Mouse (Mus musculus): ENCODE data around the gene 1110051M20Rik.

DNA sequence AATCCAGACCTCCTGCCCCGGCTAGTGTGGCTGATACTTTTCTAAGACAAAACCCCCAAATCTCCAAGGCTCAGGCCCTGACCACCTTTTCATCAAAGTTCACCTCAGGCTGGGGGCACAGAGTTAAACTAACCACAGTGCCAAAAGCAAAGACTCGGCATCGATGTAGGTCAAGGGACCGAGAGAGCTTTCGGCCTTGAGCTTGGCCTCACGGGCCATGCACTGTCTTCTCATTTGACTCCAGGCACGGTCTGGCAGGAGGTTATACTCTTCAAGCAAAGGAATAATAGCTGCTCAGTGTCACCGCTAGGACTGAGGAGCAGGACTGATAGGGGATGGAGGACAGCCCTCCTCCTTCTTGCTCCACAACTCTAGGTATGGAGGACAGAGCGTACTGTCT is 138.6 kb downstream of the 1110051M20Rik start:
- TF ChIP-seq POLR2A (IDR thresholded peaks at IDR 0.05; ENCODE audit: low read depth, low read length), result no peak
- no peak for TF ChIP-seq ETS1 (conservative IDR thresholded peaks at IDR 0.05; ENCODE audit: low read depth, low read length)
- no peak for TF ChIP-seq CHD2 (IDR thresholded peaks at IDR 0.05; ENCODE audit: low read length)
- no peak for TF ChIP-seq CTCF (conservative IDR thresholded peaks at IDR 0.05 in 1 of 2, IDR thresholded peaks at IDR 0.05 in 1 of 2; ENCODE audit: low read depth in 2 of 2, low read length in 2 of 2)
- TF ChIP-seq UBTF (IDR thresholded peaks at IDR 0.05; ENCODE audit: low read depth, low read length), result no peak
- TF ChIP-seq NRF1 (IDR thresholded peaks at IDR 0.05; ENCODE audit: low read depth, low read length), result no peak
- no peak for TF ChIP-seq ELF1 (IDR thresholded peaks at IDR 0.05; ENCODE audit: low read depth, low read length)
- TF ChIP-seq POLR2AphosphoS2 (IDR thresholded peaks at IDR 0.05; ENCODE audit: low read depth, low read length), result no peak
- TF ChIP-seq NELFE (IDR thresholded peaks at IDR 0.05; ENCODE audit: low read depth, low read length), result no peak
- no peak for TF ChIP-seq TCF12 (IDR thresholded peaks at IDR 0.05; ENCODE audit: low read depth, low read length)
- TF ChIP-seq MAZ (IDR thresholded peaks at IDR 0.05; ENCODE audit: low read depth, low read length), result no peak
- TF ChIP-seq MAX (IDR thresholded peaks at IDR 0.05; ENCODE audit: low read length), result no peak
- no peak for TF ChIP-seq ZNF384 (IDR thresholded peaks at IDR 0.05; ENCODE audit: low read depth, low read length)
